Mouse (Mus musculus): ENCODE results near the gene Dnm1. TPM values are rescaled to one million over a fixed set of nuclear protein-coding genes. Genes with fewer than 3 reads are reported as not detected.

The Dnm1 gene
- polyA plus RNA-seq, 1 experiment from 2014 or later: 17.0 TPM

DNA sequence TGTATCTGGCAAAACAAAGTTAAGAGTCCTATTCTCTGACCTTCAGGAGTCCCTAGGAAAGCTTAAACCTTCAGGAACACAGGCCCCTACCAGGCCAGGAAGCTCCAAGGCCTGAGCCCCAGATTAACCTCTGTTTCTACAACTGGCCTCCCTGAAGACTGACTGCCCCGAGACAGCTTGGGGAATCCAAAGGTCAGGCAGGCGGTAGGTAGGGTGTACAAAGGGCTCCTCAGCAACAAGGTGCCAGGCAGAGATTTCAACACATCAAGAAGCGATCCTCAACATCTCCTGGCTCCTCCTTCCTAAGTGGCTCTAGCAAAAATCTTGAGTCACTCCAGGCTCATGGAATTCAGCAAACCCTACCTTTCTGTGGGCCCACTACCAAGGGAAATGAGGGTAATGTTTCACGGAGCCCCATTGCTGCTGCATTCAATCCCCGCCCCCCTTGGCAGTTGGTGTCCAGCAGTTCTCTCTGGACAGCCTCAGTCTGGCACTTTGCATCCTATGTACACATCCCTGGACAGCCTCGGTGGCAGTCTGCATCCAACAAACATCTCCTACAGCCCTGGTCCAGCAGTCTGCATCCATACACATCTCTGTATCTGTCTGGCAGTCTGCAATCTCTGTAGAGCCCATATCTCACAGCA is 94.1 kb downstream of the Dnm1 start:
- Histone ChIP-seq H3K9me3 (no peaks in the 10 kb centered on the region), H3K27me3 (ENCODE audit: insufficient read depth, poor library complexity, severe bottlenecking) (no peaks in the 10 kb centered on the region), H3K27ac (peak overlapping the region; percentile 91), H3K4me1 (replicated peaks) (peaks cover 23% of the 10 kb centered on the region), H3K4me3 (peak overlapping the region; percentile 90), H3K36me3 (peaks cover 45% of the 10 kb centered on the region)
- 68% methylated on average over 6 of the region's 6 CpGs for WGBS
- no peak for DNase-seq (ENCODE audit: low spot score)

Other genes with a start within 250 kb of the Dnm1 start
- 55.6 and 68.9 TPM in 2 replicates for gene Prrc2b, start 202.3 kb downstream of the Dnm1 start, polyA plus RNA-seq (2016; fragmentation: Nextera tagmentation; extraction: Ambion mirVana)
- 27.1 and 27.2 TPM in 2 replicates for gene Pomt1, start 116.7 kb downstream of the Dnm1 start, polyA plus RNA-seq (2016; fragmentation: Nextera tagmentation; extraction: Ambion mirVana)
- gene Uck1, start 93.2 kb downstream of the Dnm1 start, polyA plus RNA-seq (2016; fragmentation: Nextera tagmentation; extraction: Ambion mirVana): 77.2 and 83.0 TPM in 2 replicates
- gene Golga2, start 66.0 kb downstream of the Dnm1 start, polyA plus RNA-seq (2016; fragmentation: Nextera tagmentation; extraction: Ambion mirVana): 20.2 and 22.6 TPM in 2 replicates
- 488 and 544 TPM in 2 replicates for gene Swi5, start 65.3 kb downstream of the Dnm1 start, polyA plus RNA-seq (2016; fragmentation: Nextera tagmentation; extraction: Ambion mirVana)
- gene Ciz1, start 1.0 kb downstream of the Dnm1 start, polyA plus RNA-seq (2016; fragmentation: Nextera tagmentation; extraction: Ambion mirVana): 56.3 and 69.4 TPM in 2 replicates
- gene 1110008P14Rik, start 28.6 kb upstream of the Dnm1 start, polyA plus RNA-seq (2016; fragmentation: Nextera tagmentation; extraction: Ambion mirVana): 41.4 and 66.7 TPM in 2 replicates
- gene Lcn2, start 34.9 kb upstream of the Dnm1 start, polyA plus RNA-seq (2016; fragmentation: Nextera tagmentation; extraction: Ambion mirVana): not detected in 2 replicates
- gene Ptges2, start 42.6 kb upstream of the Dnm1 start, polyA plus RNA-seq (2016; fragmentation: Nextera tagmentation; extraction: Ambion mirVana): 26.3 and 32.3 TPM in 2 replicates
- 6.0 and 6.4 TPM in 2 replicates for gene Naif1, start 97.1 kb upstream of the Dnm1 start, polyA plus RNA-seq (2016; fragmentation: Nextera tagmentation; extraction: Ambion mirVana)
- 28.8 and 34.4 TPM in 2 replicates for gene Slc25a25, start 98.1 kb upstream of the Dnm1 start, polyA plus RNA-seq (2016; fragmentation: Nextera tagmentation; extraction: Ambion mirVana)
- 10.9 and 11.0 TPM in 2 replicates for gene Fam102a, start 182.0 kb upstream of the Dnm1 start, polyA plus RNA-seq (2016; fragmentation: Nextera tagmentation; extraction: Ambion mirVana)
- gene Dpm2, start 217.5 kb upstream of the Dnm1 start, polyA plus RNA-seq (2016; fragmentation: Nextera tagmentation; extraction: Ambion mirVana): 116 and 131 TPM in 2 replicates
- 1.6 and 2.5 TPM in 2 replicates for gene Pip5kl1, start 221.5 kb upstream of the Dnm1 start, polyA plus RNA-seq (2016; fragmentation: Nextera tagmentation; extraction: Ambion mirVana)
- 0.11 and 0.39 TPM in 2 replicates for gene 9430097D07Rik, start 222.3 kb upstream of the Dnm1 start, polyA plus RNA-seq (2016; fragmentation: Nextera tagmentation; extraction: Ambion mirVana)
- 19.8 and 21.0 TPM in 2 replicates for gene St6galnac4, start 233.8 kb upstream of the Dnm1 start, polyA plus RNA-seq (2016; fragmentation: Nextera tagmentation; extraction: Ambion mirVana)
- gene St6galnac6, start 246.4 kb upstream of the Dnm1 start, polyA plus RNA-seq (2016; fragmentation: Nextera tagmentation; extraction: Ambion mirVana): 12.7 and 14.1 TPM in 2 replicates

All from hindbrain, embryonic 10.5 days (tissue).